Mouse (Mus musculus) myocyte (in vitro differentiated cells): ENCODE data around the gene Hist1h1t.

Experiments
- E2F4 ChIP-seq: IDR thresholded peaks from one replicate; pipeline ENCODE4 v1.6.1; 2011; ENCODE audit warnings: mild to moderate bottlenecking, control low read depth, moderate library complexity; ENCODE audit not compliant: insufficient read depth
- MAX ChIP-seq: IDR thresholded peaks from one replicate; pipeline ENCODE4 v1.6.1; 2011; ENCODE audit warnings: low read depth, mild to moderate bottlenecking, control low read depth
- MYOD1 ChIP-seq, 3 experiments: IDR thresholded peaks; one replicate each; pipeline ENCODE4 v1.6.1; 2011; ENCODE audit warnings: control low read depth in 2 of 3, low read depth in 2 of 3, mild to moderate bottlenecking in 2 of 3, moderate library complexity in 1 of 3; ENCODE audit not compliant: insufficient read length in 2 of 3, control insufficient read depth in 1 of 3
- POLR2A ChIP-seq: IDR thresholded peaks from one replicate; pipeline ENCODE4 v1.6.1; 2011; ENCODE audit warnings: low read depth, mild to moderate bottlenecking, control low read depth, moderate library complexity; ENCODE audit not compliant: insufficient read length
- POLR2AphosphoS2 ChIP-seq: IDR thresholded peaks from one replicate; pipeline ENCODE4 v1.6.1; 2011; ENCODE audit warnings: low read depth, control low read depth; ENCODE audit not compliant: insufficient read length
- USF1 ChIP-seq: IDR thresholded peaks from one replicate; pipeline ENCODE4 v1.6.1; 2011; ENCODE audit warnings: low read depth, mild to moderate bottlenecking, control low read depth, moderate library complexity

GRCm38 (mm10) chr13:23716261-23717042, 20.8 kb downstream of the Hist1h1t start:
- TF ChIP-seq POLR2A (no peak), USF1 (no peak), MYOD1 (IDR thresholded peaks at IDR 0.05; ENCODE audit: control insufficient read depth in 1 of 3, insufficient read length in 2 of 3, low read depth in 2 of 3) (no peak), E2F4 (no peak), MAX (no peak), POLR2AphosphoS2 (no peak)
